Mouse (Mus musculus) E14TG2a.4 (cell line): ENCODE measurements around the gene Olfr1249.

Experiments
- CTCF ChIP-seq: conservative IDR thresholded peaks from 2 replicates; pipeline ENCODE4 v1.5.1; 2014; ENCODE audit warnings: low read length
- POU5F1 ChIP-seq: IDR thresholded peaks from 2 replicates; pipeline ENCODE4 v1.6.1; 2014; ENCODE audit warnings: low read length, borderline replicate concordance

GRCm38 (mm10) chr2:89614030-89614429, 20.8 kb downstream of the Olfr1249 start, which contains the start of gene Olfr1247:
- no peak for TF ChIP-seq CTCF
- no peak for TF ChIP-seq POU5F1
